Mouse (Mus musculus): ENCODE results near the gene Camta1.

DNA sequence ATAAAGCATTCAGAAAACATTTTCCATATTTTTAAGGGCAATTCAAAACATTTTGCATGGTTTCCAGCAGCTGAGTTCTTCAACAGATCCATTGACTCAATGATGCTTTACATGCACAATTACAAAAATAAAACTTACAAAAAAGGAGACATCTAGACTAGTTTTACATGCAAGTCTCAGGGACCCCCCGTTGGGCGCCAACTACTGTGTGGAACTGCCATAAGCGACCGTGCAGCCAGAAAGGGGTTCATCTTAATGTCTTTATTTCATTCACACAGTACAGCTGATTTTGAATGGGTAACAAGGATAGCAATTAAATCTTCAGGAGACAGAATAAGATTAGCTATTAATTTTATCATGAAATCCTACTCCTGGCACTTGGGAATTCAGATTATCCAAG lies 802.1 kb downstream of the Camta1 start:
- TF ChIP-seq CTCF (IDR thresholded peaks at IDR 0.05; ENCODE audit: low read depth, low read length) (no peak), POLR2A (IDR thresholded peaks at IDR 0.05; ENCODE audit: extremely low read depth, insufficient read depth, low read length) (no peak)

Measured in liver, adult 2 months (tissue).